Mouse (Mus musculus) heart, embryonic 16.5 days (tissue): Measurements from ENCODE around the gene Pate3. TPM values are rescaled to one million over a fixed set of nuclear protein-coding genes. Genes with fewer than 3 reads are reported as not detected.

Experiments used
- polyA plus RNA-seq: library from polyadenylated mRNA; unstranded; fragments of >200 nt; fragmentation: Nextera tagmentation; extraction: Ambion mirVana; gene quantifications from 2 replicates; pipeline ENCODE4 v1.2.1, GENCODE M21; 2015

Pate3 gene
- polyA plus RNA-seq, 1 experiment from 2014 or later, result not detected

Other genes starting within 250 kb of the Pate3 start
- gene Cdon, start 227.1 kb downstream of the Pate3 start, polyA plus RNA-seq, result 5.0 and 5.8 TPM in 2 replicates
- not detected in 2 replicates for gene Gm1113, start 129.9 kb downstream of the Pate3 start, polyA plus RNA-seq
- 0.57 and 0.63 TPM in 2 replicates for gene Ddx25, start 89.7 kb downstream of the Pate3 start, polyA plus RNA-seq
- 13.6 and 14.3 TPM in 2 replicates for gene Pus3, start 89.6 kb downstream of the Pate3 start, polyA plus RNA-seq
- 0.37 and 0.53 TPM in 2 replicates for gene Pate2, start 77.9 kb downstream of the Pate3 start, polyA plus RNA-seq
- 14.4 and 14.5 TPM in 2 replicates for gene Hyls1, start 77.8 kb downstream of the Pate3 start, polyA plus RNA-seq
- not detected in 2 replicates for gene Pate4, start 36.3 kb downstream of the Pate3 start, polyA plus RNA-seq
- gene Pate1, start 39.2 kb upstream of the Pate3 start, polyA plus RNA-seq, result not detected in 2 replicates
- gene Gm17677, start 92.8 kb upstream of the Pate3 start, polyA plus RNA-seq, result not detected in 2 replicates
- not detected in 2 replicates for gene Gm17727, start 129.9 kb upstream of the Pate3 start, polyA plus RNA-seq
- not detected in 2 replicates for gene Gm27235, start 141.9 kb upstream of the Pate3 start, polyA plus RNA-seq
- gene D730048I06Rik, start 141.9 kb upstream of the Pate3 start, polyA plus RNA-seq, result not detected in 2 replicates
- not detected in 2 replicates for gene 9230110F15Rik, start 195.9 kb upstream of the Pate3 start, polyA plus RNA-seq